In the genomic region with DNA sequence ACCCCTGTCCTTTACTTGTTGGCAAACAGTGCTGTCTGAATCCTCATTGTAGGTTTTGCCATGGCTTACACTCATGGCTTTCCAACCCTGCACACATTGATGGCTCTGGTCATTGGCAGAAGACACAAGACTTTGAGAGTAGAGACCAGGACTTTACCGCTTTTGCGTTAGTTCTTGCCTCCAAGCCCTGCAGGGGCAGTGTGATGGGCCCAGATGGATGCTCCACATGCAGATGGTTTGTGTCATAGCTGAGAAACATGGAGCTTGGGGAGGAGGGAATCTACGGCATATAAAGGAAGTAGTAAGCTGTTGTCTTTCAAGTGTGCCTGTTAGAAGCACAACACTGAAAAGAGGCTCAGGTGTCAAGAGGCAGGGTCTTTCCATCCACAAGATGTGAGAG, we compare ENCODE assay signal across 16 mouse cellular contexts.
"Had no signal": no experiment of that assay in that cellular context is flagged by ENCODE, and none has a peak within 500 bp of the region (broad histone marks: within the 10 kb centered on the region; RNA-seq: fewer than 3 reads in every experiment).

No protein-coding gene starts in this region.

- DNase-seq: retina, postnatal 1 day; right cerebral cortex, adult 18-20 months; right cerebral cortex, postnatal 14 days; right cerebral cortex, postnatal 25 days; right cerebral cortex, postnatal 4 days; spleen, adult 18-20 months; thymus, adult 18-20 months; thymus, adult 2 months; thymus, postnatal 14 days; thymus, postnatal 25 days; thymus, postnatal 36 days; thymus, postnatal 4 days had no signal

- H3K27ac ChIP-seq: neural tube, embryonic 13.5 days; neural tube, embryonic 15.5 days; stomach, embryonic 15.5 days; stomach, postnatal 0 days had no signal

- H3K4me3 ChIP-seq: neural tube, embryonic 13.5 days; neural tube, embryonic 15.5 days; stomach, embryonic 15.5 days had no signal
